Mouse (Mus musculus) olfactory bulb, adult 2 months (tissue): Measurements from ENCODE around the gene Exd2.

ENCODE experiments used
- CTCF ChIP-seq: fragments of 200-500 bp; IDR thresholded peaks from 2 replicates; pipeline ENCODE4 v1.5.1; 2012; ENCODE audit warnings: low read depth, mild to moderate bottlenecking, low read length, moderate library complexity; ENCODE audit not compliant: insufficient read depth
- POLR2A ChIP-seq: fragments of 200-500 bp; IDR thresholded peaks from 2 replicates; pipeline ENCODE4 v1.6.1; 2012; ENCODE audit warnings: mild to moderate bottlenecking, low read depth, low read length, moderate library complexity; ENCODE audit not compliant: insufficient read depth

GRCm38 (mm10) chr12:80526511-80526910 is 63.6 kb downstream of the Exd2 start:
- TF ChIP-seq CTCF, result no peak
- TF ChIP-seq POLR2A, result no peak
